Mouse (Mus musculus) megakaryocyte, embryonic 14.5 days (primary cell): ENCODE results near the gene Lrrc1. TPM values are rescaled to one million over a fixed set of nuclear protein-coding genes. Genes with fewer than 3 reads are reported as not detected.

ENCODE experiments used
- H3K27me3 ChIP-seq: replicated peaks from 2 replicates; pipeline ENCODE3; 2012; ENCODE audit warnings: inconsistent platforms
- H3K36me3 ChIP-seq: replicated peaks from 2 replicates; pipeline ENCODE3; 2012; ENCODE audit warnings: low read length, inconsistent platforms, mixed read lengths
- H3K4me1 ChIP-seq: 2 replicates; pipeline ENCODE4 v1.6.1; 2012; ENCODE audit warnings: inconsistent platforms
- H3K4me3 ChIP-seq: replicated peaks from 2 replicates; pipeline ENCODE3; 2012; ENCODE audit warnings: moderate library complexity, mild to moderate bottlenecking, inconsistent platforms
- H3K9me3 ChIP-seq: 2 replicates; pipeline ENCODE4 v1.6.1; 2012; ENCODE audit warnings: inconsistent platforms
- FLI1 ChIP-seq: IDR thresholded peaks from 2 replicates; pipeline ENCODE4 v1.6.1; 2012; ENCODE audit warnings: low read length, inconsistent platforms, mixed read lengths
- GATA1 ChIP-seq: IDR thresholded peaks from 3 replicates; pipeline ENCODE4 v1.6.1; 2012; ENCODE audit warnings: mixed read lengths, low read length, inconsistent platforms, borderline replicate concordance
- polyA plus RNA-seq: library from polyadenylated mRNA; stranded (reverse); fragments of >175 nt; gene quantifications from 2 replicates; pipeline ENCODE4 v1.2.3, GENCODE M21; 2012; ENCODE audit warnings: low replicate concordance; ENCODE audit not compliant: insufficient read depth

The Lrrc1 gene
- polyA plus RNA-seq, 1 experiment, result 9.3 TPM

DNA sequence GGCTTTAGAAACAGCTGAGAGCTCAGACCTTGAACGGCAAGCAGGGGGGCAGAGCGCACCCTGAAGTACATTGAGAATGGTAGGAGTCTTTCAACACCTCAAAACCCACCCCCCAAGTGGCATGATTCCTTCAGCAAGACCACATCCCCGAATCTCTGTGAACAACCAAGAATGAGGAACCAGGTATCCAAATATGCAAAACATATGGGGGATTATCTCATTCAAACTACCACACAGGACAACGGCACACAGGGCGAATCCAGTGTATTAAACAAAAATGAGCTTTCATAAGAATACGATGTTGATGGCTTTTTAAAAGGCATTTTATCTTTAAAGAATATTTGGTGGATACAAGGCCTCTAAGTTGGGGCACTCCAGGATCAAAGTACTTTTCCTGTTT, 140.7 kb downstream of the Lrrc1 start:
- TF ChIP-seq GATA1 (no peak), FLI1 (no peak)
- Histone ChIP-seq H3K4me1 (no peaks in the 10 kb centered on the region), H3K36me3 (no peaks in the 10 kb centered on the region), H3K4me3 (no peak overlapping the region), H3K27me3 (peaks cover 3% of the 10 kb centered on the region), H3K9me3 (no peaks in the 10 kb centered on the region)

DNA sequence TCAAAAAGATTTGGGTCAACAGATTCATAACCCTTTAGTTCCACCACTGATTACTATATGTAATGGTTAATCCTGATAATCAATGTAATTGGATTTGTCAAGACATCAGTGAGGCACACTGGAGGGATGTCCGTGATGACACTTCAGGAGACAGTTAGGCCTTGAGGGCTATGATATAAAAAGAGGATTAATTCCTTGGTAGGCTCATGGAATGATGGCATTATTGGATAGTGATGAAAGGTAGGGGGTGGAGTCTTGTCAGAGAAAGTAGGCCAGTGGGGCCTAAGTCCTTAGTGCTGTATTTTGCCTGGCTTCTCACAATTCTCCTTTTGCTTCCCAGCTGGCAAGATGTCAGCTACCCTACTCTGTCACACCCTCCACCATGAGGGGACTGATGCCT, 141.7 kb downstream of the Lrrc1 start:
- no peak for TF ChIP-seq GATA1
- Histone ChIP-seq H3K9me3 (no peaks in the 10 kb centered on the region), H3K36me3 (no peaks in the 10 kb centered on the region), H3K27me3 (no peaks in the 10 kb centered on the region), H3K4me3 (no peak overlapping the region), H3K4me1 (no peaks in the 10 kb centered on the region)

DNA sequence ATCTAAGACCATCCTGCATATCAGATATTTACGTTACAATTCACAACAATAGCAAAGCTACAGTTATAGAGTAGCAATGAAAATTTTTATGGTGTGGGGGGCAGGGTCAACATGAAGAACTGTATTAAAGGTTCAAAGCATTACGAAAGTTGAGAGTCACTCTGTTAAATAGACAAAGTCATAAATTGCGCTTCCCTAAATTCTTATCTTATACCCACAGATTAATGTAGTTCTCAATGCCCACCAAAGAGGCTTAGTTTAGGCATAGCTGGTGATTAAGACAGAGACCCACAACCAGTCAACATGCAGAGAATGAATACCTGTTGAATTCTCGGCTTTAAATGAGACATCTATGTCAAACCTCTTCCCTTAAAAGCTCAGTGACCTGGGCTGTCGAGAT, 144.9 kb downstream of the Lrrc1 start:
- no peak for TF ChIP-seq GATA1
- TF ChIP-seq FLI1, result no peak
- no peak overlapping the region for H3K4me3 ChIP-seq
- no peaks in the 10 kb centered on the region for H3K4me1 ChIP-seq

DNA sequence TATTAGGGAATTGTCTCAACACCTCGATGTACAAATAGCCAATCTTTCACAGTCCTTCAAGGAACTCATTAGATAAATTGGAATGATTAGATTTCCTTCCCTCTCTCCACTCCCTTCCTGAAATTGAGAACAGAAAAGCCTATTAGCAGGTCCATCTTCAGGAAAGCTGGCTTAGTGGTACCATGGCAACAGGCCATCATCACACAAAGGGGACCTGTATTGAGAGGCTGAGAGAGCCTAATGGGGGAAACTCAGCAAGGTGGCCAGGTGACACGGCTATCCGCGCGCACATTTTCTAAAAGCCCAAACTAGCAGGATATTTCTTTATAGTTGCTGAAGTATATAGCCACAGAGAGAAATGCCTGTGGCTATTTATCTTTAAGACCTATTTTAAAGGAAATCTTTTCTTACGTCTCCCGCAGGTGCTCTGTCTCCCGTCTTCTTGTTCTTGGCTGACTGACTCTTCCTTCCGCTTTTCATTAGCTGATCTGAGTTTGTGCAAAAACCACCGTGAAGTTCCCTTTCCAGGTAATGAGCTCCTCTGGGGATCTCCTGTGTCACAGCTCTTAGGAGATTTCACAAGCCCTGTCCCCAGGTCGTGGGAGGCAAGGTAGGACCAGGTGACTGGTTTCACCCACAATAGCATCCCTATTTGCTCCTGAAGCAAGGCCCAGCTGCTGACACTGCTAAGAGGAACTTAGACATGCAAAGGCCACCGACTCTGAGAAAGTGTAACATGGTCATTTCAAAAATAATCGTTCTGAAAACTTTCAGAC, 145.6 kb downstream of the Lrrc1 start:
- Histone ChIP-seq H3K9me3 (no peaks in the 10 kb centered on the region), H3K4me1 (no peaks in the 10 kb centered on the region), H3K27me3 (no peaks in the 10 kb centered on the region), H3K4me3 (no peak overlapping the region), H3K36me3 (no peaks in the 10 kb centered on the region)
- TF ChIP-seq GATA1 (no peak), FLI1 (no peak)

More for the DNA sequence above, 144.9 kb downstream of the Lrrc1 start:
- Histone ChIP-seq H3K9me3 (no peaks in the 10 kb centered on the region), H3K27me3 (no peaks in the 10 kb centered on the region), H3K36me3 (no peaks in the 10 kb centered on the region)

GRCm38 (mm10) chr9:77397027-77397426, 147.6 kb downstream of the Lrrc1 start:
- Histone ChIP-seq H3K4me1 (no peaks in the 10 kb centered on the region), H3K4me3 (no peak overlapping the region), H3K9me3 (no peaks in the 10 kb centered on the region), H3K36me3 (no peaks in the 10 kb centered on the region), H3K27me3 (no peaks in the 10 kb centered on the region)
- TF ChIP-seq GATA1, result no peak
- no peak for TF ChIP-seq FLI1

- Histone ChIP-seq H3K27me3 (no peaks in the 10 kb centered on the region), H3K36me3 (no peaks in the 10 kb centered on the region), H3K9me3 (0 out of 2 replicates have a peak, but pooled peaks cover 2% of the 10 kb centered on the region), H3K4me1 (no peaks in the 10 kb centered on the region), H3K4me3 (no peak overlapping the region)
- TF ChIP-seq GATA1 (no peak), FLI1 (no peak)
Measured at GRCm38 (mm10) chr9:77391248-77391647, 153.4 kb downstream of the Lrrc1 start.

DNA sequence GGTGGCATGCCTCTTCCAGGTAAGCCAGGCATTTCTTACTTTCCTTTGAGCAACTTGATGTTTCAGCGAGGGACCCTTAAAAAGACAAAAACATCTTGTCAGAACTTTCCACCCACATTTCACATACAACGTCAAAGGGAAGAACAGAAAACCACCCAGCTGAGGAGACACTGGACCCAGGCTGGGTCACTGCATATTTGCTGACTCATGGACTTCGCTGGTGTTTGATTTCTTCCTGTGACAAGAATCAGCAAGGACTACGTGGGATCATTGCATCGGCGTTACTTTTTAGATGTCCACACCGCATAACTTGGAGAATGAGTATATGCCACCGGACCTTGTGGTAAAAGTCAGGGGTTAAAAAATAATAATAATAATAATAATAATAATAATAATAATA, 155.7 kb downstream of the Lrrc1 start:
- Histone ChIP-seq H3K4me1 (no peaks in the 10 kb centered on the region), H3K9me3 (0 out of 2 replicates have a peak, but pooled peaks cover 2% of the 10 kb centered on the region), H3K36me3 (no peaks in the 10 kb centered on the region), H3K27me3 (peaks cover 3% of the 10 kb centered on the region), H3K4me3 (no peak overlapping the region)
- TF ChIP-seq GATA1, result no peak
- no peak for TF ChIP-seq FLI1

GRCm38 (mm10) chr9:77386751-77387150, 157.9 kb downstream of the Lrrc1 start:
- 0 out of 2 replicates have a peak, but pooled peaks cover 2% of the 10 kb centered on the region for H3K9me3 ChIP-seq
- TF ChIP-seq GATA1, result no peak
- no peak for TF ChIP-seq FLI1
- H3K27me3 ChIP-seq, result peaks cover 3% of the 10 kb centered on the region
- no peaks in the 10 kb centered on the region for H3K4me1 ChIP-seq
- no peak overlapping the region for H3K4me3 ChIP-seq
- no peaks in the 10 kb centered on the region for H3K36me3 ChIP-seq

DNA sequence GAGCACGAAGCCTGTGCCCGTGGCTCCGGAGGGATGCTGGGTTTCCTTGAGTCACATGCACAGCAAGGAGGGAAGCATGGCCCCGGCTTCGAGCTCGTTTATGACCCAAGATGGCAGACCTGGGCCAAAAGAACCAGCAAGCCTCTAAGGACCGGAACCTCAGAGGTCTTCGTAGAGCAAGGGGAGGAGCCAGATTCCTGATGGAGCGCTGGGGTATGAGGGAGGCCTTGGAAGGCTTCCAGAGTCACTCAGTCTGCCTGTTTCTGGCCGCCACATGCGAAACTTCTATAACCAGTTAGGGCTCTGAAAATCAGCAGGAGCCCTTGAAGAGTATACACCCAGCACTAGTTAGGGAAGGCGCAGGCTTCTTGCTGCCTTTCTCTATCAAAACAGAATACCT, 159.1 kb downstream of the Lrrc1 start:
- H3K27me3 ChIP-seq, result peaks cover 3% of the 10 kb centered on the region
- no peaks in the 10 kb centered on the region for H3K9me3 ChIP-seq
- no peaks in the 10 kb centered on the region for H3K36me3 ChIP-seq
- TF ChIP-seq FLI1, result no peak
- no peak for TF ChIP-seq GATA1
- no peak overlapping the region for H3K4me3 ChIP-seq
- no peaks in the 10 kb centered on the region for H3K4me1 ChIP-seq

DNA sequence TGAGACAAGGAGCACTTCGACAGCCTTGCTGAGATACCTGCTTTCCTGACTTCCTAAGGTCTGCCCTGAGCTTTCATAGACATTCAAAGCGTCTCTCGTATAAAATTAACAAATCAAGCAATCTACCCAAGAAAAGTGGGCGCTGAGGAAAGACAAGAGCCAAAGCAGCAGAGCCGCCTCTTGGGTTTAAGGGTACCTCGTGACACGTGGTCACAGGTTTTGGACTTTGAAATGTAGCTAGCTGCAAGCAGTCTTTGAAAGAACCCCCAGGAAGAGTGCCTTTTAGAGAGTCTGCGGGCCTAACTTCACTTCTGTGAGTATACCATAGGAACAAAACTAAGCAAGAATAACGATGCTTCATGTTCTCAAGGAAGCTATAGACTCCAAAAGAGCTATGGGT, 160.0 kb downstream of the Lrrc1 start:
- TF ChIP-seq GATA1, result no peak
- no peak for TF ChIP-seq FLI1

DNA sequence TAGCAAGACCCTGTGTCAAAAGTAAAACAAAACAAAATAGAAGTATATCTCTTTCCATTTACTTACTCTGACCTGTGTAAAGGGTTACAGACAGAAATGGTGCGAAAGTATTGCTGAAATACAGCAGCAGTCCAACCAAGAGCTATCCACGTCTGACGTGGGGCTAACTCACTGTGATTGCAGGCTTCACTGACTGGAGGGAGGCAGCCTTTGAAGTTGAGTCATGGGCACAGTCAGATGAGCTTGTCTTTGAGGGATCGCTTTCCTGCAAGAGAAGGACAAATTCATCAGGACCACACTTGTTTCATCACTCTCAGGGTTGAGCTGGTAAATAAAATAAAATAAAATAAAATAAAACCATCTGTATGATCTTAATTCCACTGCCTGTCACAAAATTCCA, 160.7 kb downstream of the Lrrc1 start:
- no peaks in the 10 kb centered on the region for H3K4me1 ChIP-seq
- no peak overlapping the region for H3K4me3 ChIP-seq
- TF ChIP-seq GATA1, result no peak
- TF ChIP-seq FLI1, result no peak
- H3K9me3 ChIP-seq, result no peaks in the 10 kb centered on the region
- H3K36me3 ChIP-seq, result no peaks in the 10 kb centered on the region
- peaks cover 3% of the 10 kb centered on the region for H3K27me3 ChIP-seq

More for the DNA sequence above, 160.0 kb downstream of the Lrrc1 start:
- Histone ChIP-seq H3K4me3 (no peak overlapping the region), H3K36me3 (no peaks in the 10 kb centered on the region), H3K9me3 (no peaks in the 10 kb centered on the region), H3K4me1 (no peaks in the 10 kb centered on the region), H3K27me3 (peaks cover 3% of the 10 kb centered on the region)
